Mouse (Mus musculus) spleen, postnatal 4 days (tissue): ENCODE results near the gene Lasp1.

Experiments used
- DNase-seq, 2 experiments: peaks; one replicate each; pipeline ENCODE4 v3.0.0; 2022; ENCODE audit warnings: low spot score in 2 of 2

Lasp1 gene

GRCm38 (mm10) chr11:97874396-97874795, 75.6 kb downstream of the Lasp1 start:
- no peak for DNase-seq

- DNase-seq, result no peak
Observed at GRCm38 (mm10) chr11:97877341-97877740, 78.5 kb downstream of the Lasp1 start.

- no peak for DNase-seq
Observed at GRCm38 (mm10) chr11:97880362-97880761, 81.6 kb downstream of the Lasp1 start.

DNA sequence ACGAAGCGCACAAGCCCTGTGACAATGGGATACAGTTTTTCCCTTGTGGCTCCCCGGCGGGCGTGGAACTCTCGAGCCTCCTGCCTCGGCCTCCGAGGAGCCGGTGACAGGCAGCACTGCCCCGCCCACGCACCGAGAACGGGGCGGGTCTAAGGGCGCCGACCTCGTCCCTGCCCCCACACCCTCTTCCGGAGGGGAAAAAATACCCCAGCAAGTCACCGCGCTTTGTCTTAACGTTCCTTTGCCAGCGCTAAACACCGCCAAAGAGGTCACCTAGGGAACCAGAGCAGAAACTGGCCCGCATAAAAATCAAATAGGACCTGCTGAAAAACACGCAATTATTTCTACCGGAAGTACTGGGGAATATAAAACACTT, 84.7 kb downstream of the Lasp1 start:
- DNase-seq, result peak; percentile 83 to 91

- DNase-seq, result peak; percentile 96 to 97
Observed at GRCm38 (mm10) chr11:97883918-97884600, 85.3 kb downstream of the Lasp1 start, which contains the start of gene Fbxo47. Gene Fbxo47, minus strand, starts transcription at chr11:97884154.

DNA sequence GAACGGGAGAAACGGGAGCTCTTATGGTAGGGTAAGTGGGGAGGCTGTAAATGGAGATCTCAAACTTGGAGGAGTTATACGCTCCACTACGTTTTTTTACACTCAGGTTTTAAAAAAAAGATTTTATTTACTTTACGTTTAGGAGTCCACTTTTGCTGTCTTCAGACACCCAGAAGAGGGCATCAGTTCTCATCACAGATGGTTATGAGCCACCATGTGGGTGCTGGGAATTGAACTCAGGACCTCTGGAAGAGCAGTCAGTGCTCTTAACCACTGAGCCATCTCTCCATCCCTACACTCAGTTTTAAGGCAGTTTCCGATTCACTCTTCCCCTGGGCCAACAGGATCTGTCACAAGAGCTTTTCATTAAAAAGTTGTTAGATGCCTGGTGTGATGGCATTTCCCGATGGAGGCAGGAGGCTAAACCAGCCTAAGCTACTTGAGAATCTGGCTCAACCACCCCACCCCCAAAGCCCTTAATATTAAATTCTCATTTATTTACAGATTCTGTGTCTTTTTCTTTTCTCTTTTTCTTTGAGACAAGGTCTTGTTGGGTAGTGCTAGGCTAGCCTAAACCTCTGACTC, 85.9 kb downstream of the Lasp1 start:
- DNase-seq, result no peak

GRCm38 (mm10) chr11:97885296-97885915, 86.6 kb downstream of the Lasp1 start:
- DNase-seq, result no peak
